Mouse (Mus musculus) adrenal gland, adult 18-20 months (tissue): ENCODE measurements around the gene Rpl21. TPM values are rescaled to one million over a fixed set of nuclear protein-coding genes. Genes with fewer than 3 reads are reported as not detected.

Experiments
- DNase-seq, 2 experiments: peaks; one replicate each; pipeline ENCODE4 v3.0.0; 2021 to 2022; ENCODE audit warnings: low spot score in 2 of 2
- total RNA-seq, 2 experiments: library from RNA; stranded (reverse); gene quantifications; 1 replicate in 1 of 2; 2 replicates in 1 of 2; pipeline ENCODE4 v1.2.3; 2021

Gene Rpl21
- total RNA-seq, 2 experiments from 2014 or later: 289 to 315 TPM

DNA sequence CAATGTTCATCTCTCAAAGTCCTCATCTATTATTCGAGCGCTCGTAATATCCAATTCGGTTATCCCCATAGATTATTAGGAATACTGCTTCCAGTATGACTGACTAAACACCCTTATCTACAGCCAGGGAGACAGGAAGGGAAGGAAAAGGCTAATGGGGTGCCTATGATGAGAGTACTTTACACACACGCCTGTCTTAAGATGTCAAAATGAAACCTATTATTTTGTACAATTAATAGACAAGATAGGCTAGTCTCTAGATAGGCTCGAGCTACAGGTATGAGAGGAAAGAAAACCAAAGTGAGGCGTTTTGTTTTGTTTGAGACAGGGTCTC lies 288 bp upstream of the Rpl21 start:
- DNase-seq: no peak

DNA sequence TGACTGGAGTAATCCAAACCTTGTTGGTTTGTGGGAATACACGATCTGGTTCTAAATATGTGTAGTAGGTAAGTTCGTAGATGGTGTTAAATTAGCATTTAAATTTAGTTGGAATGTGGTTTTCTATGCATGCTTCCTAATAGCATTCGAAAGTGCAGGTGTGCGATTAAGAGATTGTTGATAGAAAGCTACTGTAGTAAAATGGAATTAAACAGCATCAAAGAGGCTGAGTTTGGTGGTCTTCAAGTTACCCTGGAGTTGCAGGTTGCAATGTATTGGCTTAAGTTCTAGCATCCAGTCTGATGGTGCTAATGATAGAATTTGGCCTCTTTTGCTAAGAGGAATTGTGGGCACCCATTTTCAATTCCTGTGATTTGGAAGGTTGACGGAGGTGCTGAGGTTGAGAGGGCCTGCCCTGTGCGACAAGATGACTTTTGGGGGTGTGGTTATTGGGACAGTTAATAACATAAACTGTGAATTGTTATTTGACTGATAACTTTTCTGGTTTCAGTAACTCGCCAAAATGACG lies 1.0 kb downstream of the Rpl21 start:
- DNase-seq: no peak

DNA sequence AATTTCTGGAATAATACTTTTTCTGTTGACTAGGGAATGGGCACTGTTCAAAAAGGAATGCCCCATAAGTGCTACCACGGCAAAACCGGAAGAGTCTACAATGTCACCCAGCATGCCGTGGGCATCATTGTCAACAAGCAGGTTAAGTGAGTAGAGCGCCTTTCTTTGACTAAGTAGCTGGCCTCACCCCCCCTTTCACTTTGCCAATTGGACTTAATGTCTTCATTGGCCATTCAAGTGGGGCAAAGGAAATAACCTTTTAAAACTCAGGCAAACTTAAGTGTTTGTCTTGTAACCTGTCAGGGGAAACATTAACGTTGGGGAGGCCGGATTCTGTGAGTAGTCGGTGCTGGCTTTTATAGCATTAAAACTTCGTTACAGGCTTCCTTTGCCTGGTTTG lies 2.3 kb downstream of the Rpl21 start:
- no peak for DNase-seq

DNA sequence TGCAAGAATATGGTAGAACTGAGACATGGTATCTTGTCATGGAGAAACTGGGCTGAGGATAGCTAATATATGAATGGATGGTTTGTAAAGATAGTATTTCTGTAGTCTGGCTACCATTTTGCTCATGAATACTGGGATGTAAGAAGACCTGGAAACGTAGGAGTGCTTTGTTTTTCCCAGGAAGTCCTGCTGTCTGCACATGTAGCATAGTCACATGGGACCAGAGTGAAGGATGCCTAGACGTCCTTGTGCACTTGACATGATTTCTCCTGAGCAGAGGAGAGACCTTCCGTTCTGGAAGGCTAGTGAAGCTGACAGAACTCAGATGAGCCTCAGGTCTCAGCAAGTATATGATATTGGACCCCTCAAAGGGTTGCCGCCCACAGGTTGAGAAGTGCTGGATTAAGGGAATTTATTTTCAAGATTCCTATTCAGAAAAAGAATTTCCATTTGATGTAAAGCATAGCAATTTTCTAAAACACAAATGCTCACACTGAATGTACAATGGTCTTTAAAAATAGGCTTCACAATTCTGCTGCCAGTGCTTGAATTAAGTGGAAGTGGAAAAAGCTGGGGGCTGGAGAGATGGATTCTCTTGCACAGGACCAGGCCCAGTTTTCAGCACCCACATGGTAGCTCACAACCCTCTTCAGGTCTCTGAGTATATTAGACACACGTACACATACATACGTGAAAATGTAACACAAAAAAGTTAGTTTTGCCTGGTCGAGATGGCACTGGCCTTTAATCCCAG lies 5.5 kb downstream of the Rpl21 start:
- no peak for DNase-seq

DNA sequence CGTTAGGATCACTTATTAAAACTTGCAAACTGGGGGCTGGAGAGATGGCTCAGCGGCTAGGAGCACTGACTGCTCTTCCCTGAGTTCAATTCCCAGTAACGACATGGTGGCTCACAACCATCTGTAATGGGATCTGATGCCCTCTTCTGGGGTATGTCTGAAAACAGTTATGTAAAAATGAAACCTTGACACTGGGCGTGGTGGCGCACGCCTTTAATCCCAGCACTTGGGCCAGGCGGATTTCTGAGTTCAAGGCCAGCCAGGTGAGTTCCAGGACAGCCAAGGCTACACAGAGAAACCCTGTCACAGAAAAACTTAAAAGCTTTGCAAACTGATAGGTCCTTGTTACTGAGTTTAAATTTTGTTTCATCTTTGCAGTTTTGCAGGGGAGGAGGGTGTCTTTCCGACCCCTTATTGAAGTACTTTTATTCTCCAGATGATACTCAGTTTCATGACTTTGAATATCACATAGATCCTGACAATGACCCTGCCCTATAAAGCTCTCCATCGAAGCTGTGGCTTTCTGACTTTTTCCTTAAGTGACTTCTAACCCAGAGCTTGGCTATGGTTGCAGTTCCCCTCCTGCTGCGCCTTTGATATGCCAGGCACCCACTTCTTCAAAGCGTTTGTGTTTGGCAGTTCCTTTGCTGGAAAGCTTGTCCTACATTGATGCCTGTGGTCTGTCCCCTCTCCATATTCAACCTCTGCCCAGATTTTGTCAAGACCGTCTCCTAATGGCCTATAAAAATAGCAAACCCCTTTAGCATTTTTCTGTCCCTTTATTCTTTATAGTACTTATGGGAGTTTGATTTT lies 6.4 kb downstream of the Rpl21 start:
- DNase-seq: no peak

DNA sequence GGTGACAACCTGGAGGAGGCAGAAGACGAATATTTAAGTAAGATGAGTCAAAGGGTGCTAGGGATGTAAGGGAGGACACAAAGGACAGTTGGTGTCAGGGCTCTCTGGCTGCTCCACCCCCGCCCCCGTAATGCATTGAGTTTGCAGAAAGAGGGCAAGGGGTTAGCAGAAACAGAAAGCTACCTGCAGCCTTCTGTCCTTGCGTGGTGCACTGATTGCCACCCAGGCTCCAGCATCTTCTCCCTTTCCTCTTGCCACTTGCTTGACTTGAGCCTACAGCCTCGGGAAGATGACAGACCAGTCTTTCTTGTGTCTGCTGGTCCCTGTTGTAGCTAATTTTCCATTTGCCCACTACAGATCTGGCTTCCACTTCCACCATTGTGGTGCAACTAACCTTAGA lies 7.1 kb downstream of the Rpl21 start:
- DNase-seq: no peak

- DNase-seq: no peak
Observed at GRCm38 (mm10) chr5:146840422-146840821, 7.7 kb downstream of the Rpl21 start.

- DNase-seq: no peak
Observed at GRCm38 (mm10) chr5:146841301-146841700, 8.6 kb downstream of the Rpl21 start.

DNA sequence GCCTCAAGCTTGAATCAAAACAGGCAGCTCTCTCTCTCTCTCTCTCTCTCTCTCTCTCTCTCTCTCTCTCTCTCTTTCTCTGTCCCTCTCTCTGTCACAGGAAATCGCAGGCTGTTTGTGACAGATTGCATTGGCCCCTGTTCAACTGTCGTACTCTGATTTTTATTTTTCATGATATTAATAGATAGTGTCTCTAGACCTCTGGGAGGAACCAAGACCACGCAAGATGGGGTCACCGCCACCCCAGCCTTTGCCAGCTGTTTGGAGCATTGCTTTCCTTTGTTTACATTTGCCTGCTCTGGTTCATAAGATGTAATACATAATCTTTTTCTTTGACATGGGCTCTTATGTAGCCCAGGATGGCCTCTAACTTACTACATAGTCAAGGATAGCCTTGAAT lies 9.3 kb downstream of the Rpl21 start:
- DNase-seq: no peak

DNA sequence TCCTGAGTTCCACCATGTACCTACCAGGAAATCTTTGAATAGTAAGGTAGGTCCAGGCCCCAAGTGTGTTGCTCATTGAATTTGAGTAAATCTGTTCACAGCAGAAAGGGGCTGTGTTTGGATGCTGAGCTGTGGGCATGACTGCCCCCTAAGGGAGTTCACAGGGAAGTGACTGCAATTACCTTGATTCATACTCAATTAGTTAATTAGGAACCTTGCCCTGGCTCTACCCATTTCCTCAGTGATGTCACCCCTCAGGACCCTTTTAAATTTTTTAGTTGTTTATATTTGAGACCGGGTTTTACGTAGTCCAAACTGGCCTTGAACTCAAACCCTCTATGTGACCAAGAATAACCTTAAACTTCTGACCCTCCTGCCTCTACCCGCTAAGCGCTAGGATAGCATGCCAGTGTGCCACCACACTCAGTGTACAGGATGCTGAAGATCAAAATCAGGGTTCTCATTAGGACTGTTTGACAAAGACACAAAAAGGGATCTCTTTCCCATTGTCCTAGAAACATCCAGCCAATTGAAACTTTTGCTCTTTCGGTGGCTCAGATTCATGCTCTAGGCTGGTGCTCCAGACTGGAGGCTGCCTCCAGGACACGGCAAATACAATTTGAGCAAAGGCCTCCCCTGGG lies 11.7 kb downstream of the Rpl21 start:
- no peak for DNase-seq

DNA sequence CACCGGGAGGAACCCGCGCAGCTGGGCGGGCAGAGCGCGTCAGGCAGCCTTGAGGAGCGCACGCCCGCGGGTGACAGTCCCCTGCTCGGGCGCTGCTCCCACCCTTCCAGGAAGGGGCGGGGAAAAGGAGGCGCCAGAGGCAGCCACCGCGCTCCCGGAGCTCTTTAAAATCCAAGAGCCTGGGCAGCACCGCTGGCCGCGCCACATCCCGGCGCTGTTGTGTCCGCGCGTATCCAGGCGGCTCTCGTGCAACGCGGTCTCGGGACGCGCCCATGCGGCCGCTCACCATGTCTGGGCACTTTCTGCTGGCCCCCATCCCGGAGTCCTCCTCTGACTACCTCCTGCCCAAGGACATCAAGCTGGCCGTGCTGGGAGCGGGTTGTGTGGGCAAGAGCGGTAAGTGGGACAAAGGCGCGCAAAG lies 12.3 kb downstream of the Rpl21 start, which contains the start of gene Rasl11a:
Gene Rasl11a (plus strand): TSS at position 127 of the 421 bp plus-strand sequence.
- peak; percentile 83 to 87 for DNase-seq

GRCm38 (mm10) chr5:146846489-146846888 lies 13.8 kb downstream of the Rpl21 start:
- DNase-seq: no peak

DNA sequence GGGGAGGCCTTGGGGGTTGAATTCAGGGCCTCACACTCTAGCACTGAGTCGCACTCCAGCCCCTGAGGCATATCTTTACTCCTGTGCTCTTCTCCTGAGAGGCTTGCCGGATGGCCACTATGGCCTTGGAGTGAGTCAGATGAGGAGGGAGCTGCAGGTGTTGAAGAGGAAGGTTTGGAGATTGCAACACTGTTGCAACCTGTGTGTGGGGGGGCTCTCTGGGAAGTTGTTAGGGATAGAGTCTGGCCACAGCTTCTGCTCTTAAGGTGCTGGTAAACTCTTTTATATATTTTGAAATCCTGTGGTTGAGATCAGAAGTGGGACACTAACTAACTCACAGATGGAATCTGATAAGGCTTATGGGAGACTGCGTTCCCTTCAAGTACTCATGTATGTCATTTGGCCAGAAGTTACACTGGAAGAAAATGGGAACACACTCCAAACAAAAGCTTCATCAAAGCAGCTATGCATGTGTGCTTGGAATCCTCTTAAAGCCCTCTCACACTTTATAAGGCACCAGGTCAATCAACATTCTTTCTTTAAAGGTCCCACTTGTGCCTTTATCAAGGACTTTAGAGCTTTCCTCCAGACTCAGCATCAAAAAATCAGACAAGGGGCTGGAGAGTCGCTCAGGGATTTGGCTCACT lies 16.4 kb downstream of the Rpl21 start:
- DNase-seq: no peak

- DNase-seq: no peak
Observed at GRCm38 (mm10) chr5:146856106-146856505, 23.4 kb downstream of the Rpl21 start.

GRCm38 (mm10) chr5:146857620-146858019 lies 24.9 kb downstream of the Rpl21 start:
- DNase-seq: no peak

GRCm38 (mm10) chr5:146858772-146859171 lies 26.1 kb downstream of the Rpl21 start:
- DNase-seq: no peak

DNA sequence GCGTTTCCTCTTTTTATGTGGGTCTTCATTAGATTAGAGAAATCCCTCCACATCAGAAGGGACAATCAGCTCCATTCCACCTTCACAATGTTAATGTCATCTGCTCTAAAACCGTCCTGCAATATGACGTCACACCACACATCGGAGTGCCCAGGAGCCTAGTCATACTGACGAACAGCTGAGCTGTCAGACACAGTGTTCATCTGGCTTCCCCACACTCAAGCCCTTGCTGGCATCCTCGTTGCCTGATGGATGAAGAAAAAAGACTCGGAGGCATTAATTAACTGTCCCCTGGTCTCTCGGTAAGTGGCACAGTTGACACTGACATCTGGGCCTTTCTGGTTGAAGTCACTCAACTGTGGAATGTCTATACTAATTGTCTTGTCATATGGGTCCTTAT lies 26.6 kb downstream of the Rpl21 start:
- DNase-seq: no peak

GRCm38 (mm10) chr5:146860222-146860998 lies 27.7 kb downstream of the Rpl21 start:
- no peak for DNase-seq

- DNase-seq: no peak
Observed at GRCm38 (mm10) chr5:146861588-146861987, 28.9 kb downstream of the Rpl21 start.

DNA sequence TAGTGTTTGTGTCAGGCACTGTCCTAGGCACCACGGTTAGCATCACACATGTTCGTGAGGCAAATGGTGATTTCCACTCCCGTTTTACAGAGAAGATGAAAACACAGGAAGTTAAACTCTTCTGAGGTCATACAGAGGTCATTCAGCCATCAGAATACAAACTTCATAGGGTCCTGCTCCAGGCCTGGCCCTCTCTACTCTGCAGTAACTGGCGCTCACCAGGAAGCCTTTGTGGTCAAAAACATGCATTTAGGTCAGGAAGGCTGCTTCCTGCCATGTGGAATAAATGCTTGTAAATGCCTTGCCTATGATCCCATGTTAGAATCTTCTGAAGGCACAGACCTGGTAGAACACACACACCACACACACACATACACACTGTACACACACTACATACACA lies 32.8 kb downstream of the Rpl21 start:
- DNase-seq: no peak
